Mouse (Mus musculus) layer of hippocampus, postnatal 14 days (tissue): ENCODE measurements around the gene Slc17a3. TPM values are rescaled to one million over a fixed set of nuclear protein-coding genes. Genes with fewer than 3 reads are reported as not detected.

Experiments used
- DNase-seq, 2 experiments: peaks; one replicate each; pipeline ENCODE4 v3.0.0; 2021 to 2022; ENCODE audit warnings: low spot score in 2 of 2, mixed read lengths in 1 of 2
- total RNA-seq, 2 experiments: library from RNA; stranded (reverse); gene quantifications; 2 replicates each; pipeline ENCODE4 v1.2.3; 2021

Gene Slc17a3
- total RNA-seq, 2 experiments from 2014 or later: not detected

DNA sequence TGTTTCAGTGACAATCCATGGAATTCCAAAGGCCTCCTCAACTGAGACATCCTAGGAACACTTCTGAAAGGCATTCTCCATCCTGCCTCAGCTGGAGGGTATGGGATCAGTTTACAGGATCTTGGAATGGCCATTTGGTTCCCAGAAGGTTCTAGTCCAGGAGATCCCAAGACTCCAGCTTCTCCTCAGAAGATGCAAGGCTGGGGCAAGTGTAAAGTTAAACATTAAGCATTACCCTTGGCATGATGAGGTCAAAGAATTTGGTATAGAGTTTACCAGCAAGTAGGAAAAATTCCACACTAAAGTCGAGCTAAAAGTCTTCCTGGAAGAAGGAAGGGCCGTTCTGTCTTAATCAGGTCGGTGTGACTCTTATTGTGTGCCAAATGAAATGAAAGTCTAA lies 30.8 kb downstream of the Slc17a3 start:
- no peak for DNase-seq

DNA sequence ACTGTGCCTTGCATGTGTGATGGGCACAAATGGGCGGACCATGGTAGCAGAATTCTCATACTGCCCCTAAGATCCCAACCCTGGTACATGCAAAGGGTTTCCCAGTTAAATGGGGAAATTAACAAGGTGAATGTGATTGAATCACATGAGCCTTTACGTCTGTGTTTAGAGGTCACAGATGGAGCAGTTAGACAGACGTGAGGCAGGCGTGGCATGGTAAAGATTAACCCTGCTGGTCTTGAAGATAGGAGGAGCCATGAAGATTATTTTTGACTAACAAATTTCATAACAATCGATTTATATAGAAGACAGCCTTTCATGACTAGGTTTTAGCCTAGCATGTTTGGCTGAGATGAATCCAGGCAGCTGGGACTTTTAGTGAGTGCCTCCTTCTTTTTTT lies 33.9 kb downstream of the Slc17a3 start:
- DNase-seq: no peak

DNA sequence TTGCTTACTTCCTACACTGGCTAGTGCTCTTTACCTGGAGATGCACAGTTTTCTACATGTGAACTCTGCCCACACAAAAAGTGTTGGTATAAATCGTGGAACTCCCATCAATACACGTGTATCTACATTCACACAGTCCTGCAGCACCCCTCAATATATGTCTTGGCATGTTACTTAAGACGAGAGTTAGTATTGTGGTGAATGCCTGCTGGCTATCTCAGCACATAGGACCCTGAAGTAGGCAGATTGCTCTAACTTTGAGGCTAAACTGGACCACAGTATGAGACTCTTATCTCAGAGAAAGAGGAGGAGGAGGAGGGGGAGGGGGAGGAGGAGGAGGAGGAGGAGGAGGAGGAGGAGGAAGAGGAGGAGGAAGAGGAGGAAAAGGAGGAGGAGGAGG lies 39.9 kb downstream of the Slc17a3 start:
- DNase-seq: no peak

DNA sequence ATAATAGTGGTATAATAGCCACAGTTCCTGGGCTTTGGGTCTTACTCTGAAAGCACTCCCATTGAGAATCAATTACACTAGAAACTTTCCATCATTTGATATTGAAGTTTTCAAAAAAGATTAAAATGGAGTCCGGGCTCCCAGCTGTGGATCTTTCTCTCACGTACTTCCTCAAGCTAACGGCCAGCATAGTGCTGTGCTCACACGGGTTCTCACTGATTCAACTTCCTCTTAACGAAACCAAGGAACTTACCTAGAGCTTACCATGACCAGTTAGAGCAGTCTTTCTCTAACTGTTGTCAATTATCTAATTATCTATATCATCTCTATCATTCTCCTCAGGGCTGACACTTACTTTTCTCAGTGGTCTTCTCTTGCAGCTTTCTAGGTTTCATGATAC lies 40.4 kb downstream of the Slc17a3 start:
- no peak for DNase-seq

DNA sequence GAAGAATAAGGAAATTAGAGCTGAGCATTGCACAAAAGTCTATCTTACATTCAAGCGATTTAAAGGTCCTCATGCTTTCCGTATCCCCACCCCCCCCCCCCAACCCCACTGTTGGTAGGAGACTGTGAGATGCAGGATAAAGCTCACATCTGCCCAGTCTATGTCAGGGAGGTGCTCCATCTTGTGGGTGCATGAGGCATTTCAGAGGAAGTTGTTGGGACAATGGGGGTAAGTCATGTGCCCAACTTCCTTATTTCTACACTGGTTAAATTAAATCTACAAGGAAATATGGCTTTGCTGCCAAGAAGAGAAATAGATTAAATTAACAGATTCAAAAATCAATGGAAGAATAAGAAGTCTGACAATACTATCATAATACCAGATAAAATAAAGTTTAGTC lies 46.3 kb downstream of the Slc17a3 start:
- peak in 1 of 2 experiments; percentile 8 for DNase-seq

DNA sequence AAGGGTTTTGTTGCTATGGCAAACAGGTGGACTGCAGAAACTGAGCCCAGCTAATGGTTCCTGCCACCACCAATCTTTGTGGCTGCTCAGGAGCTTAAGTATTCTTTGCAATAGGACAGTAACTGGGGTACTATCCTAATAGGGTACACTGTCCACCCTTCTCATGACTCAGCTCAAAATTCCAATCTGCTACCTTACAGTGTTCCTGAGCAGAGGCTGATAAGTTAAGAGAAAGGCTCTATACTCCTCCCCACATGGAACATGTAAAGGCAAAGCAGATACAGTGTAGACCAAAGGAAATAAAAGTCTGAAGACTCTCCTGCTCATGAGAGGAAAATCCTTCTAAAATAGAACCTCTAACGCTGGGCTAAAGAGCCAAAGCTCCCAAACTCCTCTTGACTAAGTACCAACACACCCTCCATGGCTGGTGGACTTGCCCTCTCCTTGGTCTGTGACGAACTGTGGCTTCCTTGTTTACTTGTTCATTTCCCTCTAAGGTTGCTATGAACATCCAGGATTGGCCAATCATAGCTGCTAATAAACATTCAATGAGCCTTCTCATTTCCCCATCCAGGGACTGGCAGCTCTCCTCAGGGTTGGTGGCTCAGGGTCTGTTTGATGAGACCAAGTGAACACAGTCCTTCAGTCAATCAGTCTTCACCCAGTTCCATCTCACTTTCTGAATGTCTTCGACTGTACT lies 47.9 kb downstream of the Slc17a3 start:
- no peak for DNase-seq

DNA sequence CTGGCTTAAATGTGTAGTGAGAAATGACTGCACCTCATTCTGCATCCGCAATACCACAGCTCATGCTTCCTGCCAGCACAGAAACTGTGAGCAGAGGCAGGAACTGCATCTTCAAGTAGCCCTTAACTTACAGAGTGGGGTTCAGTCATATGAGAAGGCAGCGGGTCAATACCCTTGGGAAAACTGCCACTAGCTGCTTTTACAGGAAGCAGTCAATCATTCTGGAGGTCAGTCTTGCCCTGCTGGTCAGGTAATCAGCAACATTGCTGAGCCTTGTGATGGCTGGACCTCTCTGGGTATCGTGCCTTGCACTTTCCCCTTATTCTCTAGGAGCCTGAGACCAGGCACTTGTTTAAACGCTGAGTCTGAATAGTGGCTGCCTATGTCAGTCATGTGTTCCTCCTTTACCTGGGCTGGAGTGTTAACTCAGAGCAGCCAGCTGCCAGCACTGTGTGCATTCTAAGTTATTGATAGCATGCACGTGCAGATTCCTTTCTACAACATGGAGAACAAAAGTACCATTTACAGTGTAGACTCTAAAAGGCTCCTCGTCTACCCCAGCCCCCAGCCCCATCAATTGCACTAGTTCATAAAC lies 49.9 kb downstream of the Slc17a3 start:
- no peak for DNase-seq

DNA sequence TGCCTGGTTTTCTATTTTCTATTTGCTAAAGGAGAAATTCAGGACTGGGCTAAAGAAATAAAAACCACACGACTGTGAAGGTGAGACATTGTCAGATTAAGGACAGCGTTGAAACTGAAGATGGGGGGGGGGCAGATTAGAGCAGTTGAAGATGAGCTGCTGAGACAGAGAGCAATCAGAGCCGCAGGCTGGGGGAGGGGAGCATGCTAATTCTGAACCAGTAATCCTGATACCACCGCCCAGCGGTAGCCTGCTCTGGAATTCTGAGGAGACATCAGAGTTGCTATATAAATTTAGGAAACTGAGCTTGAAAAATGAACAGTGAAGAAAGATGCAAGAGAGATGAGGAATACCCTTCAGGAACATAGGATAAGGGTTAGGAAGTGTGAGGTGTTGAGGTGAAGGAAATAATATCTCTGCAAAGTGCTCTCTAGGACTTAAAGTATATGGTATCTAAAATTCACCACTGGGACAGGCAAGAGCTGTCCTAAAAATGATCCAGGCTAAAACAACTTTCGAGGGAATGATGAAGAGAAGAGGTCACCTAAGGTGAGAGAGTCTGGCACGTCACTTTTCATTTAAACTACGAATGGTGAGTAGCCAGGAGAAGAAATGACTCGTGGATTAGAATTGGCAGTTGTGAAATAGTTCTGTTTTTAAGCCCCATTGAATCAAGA lies 53.5 kb downstream of the Slc17a3 start:
- no peak for DNase-seq

DNA sequence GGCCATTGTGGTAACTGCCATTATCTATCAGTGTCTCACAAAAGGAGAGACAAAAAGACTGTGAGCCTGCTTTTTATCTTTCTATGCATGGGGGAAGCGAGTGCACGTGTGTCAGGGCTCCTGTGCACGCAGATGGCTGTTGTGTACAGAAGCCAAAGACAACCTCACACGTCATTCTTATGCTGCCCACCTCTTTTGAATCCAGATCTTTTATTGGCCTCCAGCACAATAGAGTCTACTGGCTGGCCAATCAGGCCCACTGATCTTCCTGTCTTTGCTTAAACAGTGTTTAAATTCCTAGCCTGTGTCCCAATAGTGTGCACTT lies 54.0 kb downstream of the Slc17a3 start:
- DNase-seq: peak in 1 of 2 experiments; percentile 7

DNA sequence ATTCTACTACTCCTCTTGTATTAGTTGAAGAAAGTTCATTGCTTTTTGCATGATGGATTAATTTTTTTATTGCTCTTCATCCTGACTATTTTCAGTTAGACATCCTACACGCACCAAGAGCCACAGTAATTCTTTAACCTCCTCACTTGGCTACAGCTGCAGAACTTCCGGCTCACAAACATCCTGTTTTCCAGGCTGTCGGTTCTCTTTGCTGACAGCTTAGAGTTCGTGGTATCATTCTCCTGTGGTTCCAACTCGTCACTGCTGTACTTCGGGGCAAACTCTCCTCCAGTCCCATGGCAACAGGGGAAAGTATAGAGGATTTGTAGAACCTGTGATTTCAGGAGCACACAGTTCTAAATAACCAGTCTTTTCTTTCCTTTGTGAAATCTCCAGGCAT lies 59.0 kb downstream of the Slc17a3 start:
- DNase-seq: no peak

DNA sequence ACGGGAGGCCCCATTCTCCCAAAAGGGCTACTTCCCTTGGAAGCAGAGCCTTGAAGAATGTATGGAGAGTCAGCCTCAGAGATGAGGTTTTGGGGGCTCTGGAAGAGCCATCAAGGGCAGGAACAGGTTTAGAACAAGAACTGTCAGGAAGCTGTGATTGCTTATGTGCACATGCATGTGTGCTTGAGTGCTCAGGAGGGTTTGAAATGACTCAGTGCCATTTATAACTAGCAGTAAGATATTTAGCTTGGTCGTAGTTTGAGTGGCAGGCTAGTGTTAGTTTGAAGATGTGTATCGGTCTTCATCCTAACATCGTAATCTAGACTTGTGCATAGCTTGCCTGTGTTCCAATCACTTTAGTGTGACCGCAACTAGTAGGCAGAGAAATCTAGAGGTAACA lies 67.7 kb downstream of the Slc17a3 start:
- DNase-seq: no peak

DNA sequence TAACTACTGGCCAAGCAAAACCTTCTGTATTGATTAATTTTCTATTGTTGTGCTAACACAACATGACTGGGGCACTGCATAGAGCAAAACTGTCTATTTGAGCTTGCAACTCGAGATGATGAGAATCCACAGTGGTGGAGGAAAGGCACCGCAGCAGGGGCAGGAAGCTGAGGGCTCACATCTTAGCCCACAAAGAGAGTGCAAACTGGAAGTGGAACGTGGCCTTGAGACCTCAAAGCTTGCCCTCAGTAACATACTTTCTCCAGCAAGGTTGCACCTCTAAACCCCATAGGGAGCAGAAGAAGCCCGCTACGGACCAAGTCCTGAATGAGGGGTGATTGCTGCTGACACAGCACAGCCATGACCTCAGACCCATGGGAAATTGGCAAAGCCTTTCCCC lies 70.9 kb downstream of the Slc17a3 start:
- no peak for DNase-seq

Other genes with a start within 250 kb of the Slc17a3 start
- 1 to 10 TPM; 6.8 to 8.7 TPM for gene Hist1h2be, start 218.3 kb upstream of the Slc17a3 start, total RNA-seq
- gene Hist1h1e, start 216.9 kb upstream of the Slc17a3 start, total RNA-seq: 10 to 100 TPM; 63.5 to 74.1 TPM
- 1 to 10 TPM; 2.9 TPM for gene Hist1h2ac, start 155.5 kb upstream of the Slc17a3 start, total RNA-seq
- 10 to 100 TPM; 37.1 to 42.7 TPM for gene Hist1h2bc, start 155.2 kb upstream of the Slc17a3 start, total RNA-seq
- gene Hist1h1t, start 143.6 kb upstream of the Slc17a3 start, total RNA-seq: not detected
- 100 to 1,000 TPM in 1 of 2 experiments, 10 to 100 TPM in 1; 94.6 to 106 TPM for gene Hist1h4c, start 141.0 kb upstream of the Slc17a3 start, total RNA-seq
- 1 to 10 TPM; 3.4 to 5.4 TPM for gene Hfe, start 128.6 kb upstream of the Slc17a3 start, total RNA-seq
- gene Hist1h1c, start 100.6 kb upstream of the Slc17a3 start, total RNA-seq: 10 to 100 TPM; 64.6 to 74.5 TPM
- 10 to 100 TPM; 11.9 to 12.2 TPM for gene Hist1h3c, start 93.8 kb upstream of the Slc17a3 start, total RNA-seq
- gene Hist1h2bb, start 92.7 kb upstream of the Slc17a3 start, total RNA-seq: 10 to 100 TPM; 19.6 to 29.4 TPM
- gene Hist1h2ab, start 88.3 kb upstream of the Slc17a3 start, total RNA-seq: 10 to 100 TPM; 27.5 to 46.6 TPM
- 10 to 100 TPM; 26.7 to 45.4 TPM for gene Hist1h3b, start 87.2 kb upstream of the Slc17a3 start, total RNA-seq
- 10 to 100 TPM; 57.3 to 79.4 TPM for gene Hist1h4b, start 82.4 kb upstream of the Slc17a3 start, total RNA-seq
- gene Hist1h4a, start 78.2 kb upstream of the Slc17a3 start, total RNA-seq: 10 to 100 TPM; 51.4 to 65.1 TPM
- 10 to 100 TPM; 29.8 to 47.4 TPM for gene Hist1h3a, start 77.0 kb upstream of the Slc17a3 start, total RNA-seq
- gene Hist1h1a, start 75.8 kb upstream of the Slc17a3 start, total RNA-seq: 10 to 100 TPM; 22.8 to 32.9 TPM
- gene Trim38, start 69.5 kb upstream of the Slc17a3 start, total RNA-seq: not detected
- gene Slc17a2, start 32.4 kb upstream of the Slc17a3 start, total RNA-seq: under 1 TPM; 0.10 to 0.18 TPM
- gene Slc17a1, start 28.3 kb downstream of the Slc17a3 start, total RNA-seq: not detected
- not detected for gene Slc17a4, start 75.6 kb downstream of the Slc17a3 start, total RNA-seq
- gene Hist1h2ba, start 94.7 kb downstream of the Slc17a3 start, total RNA-seq: not detected
- not detected for gene Hist1h2aa, start 95.0 kb downstream of the Slc17a3 start, total RNA-seq
- 1 to 10 TPM; 1.5 to 1.9 TPM for gene Scgn, start 151.8 kb downstream of the Slc17a3 start, total RNA-seq